Mouse (Mus musculus): ENCODE results near the gene Padi6.

Padi6 gene

GRCm38 (mm10) chr4:140708297-140708927, 34.0 kb downstream of the Padi6 start:
- no peak for DNase-seq (ENCODE audit: low read depth, low spot score)

- DNase-seq (ENCODE audit: low read depth, low spot score) = no peak
These were observed 34.8 kb downstream of the Padi6 start for GRCm38 (mm10) chr4:140707615-140708014.

GRCm38 (mm10) chr4:140704166-140704565, 38.3 kb downstream of the Padi6 start:
- no peak for DNase-seq (ENCODE audit: low read depth, low spot score)

GRCm38 (mm10) chr4:140703636-140704035, 38.8 kb downstream of the Padi6 start:
- DNase-seq (ENCODE audit: low read depth, low spot score) = peak; percentile 96

GRCm38 (mm10) chr4:140702611-140703327, 39.7 kb downstream of the Padi6 start:
- peak; percentile 66 for DNase-seq (ENCODE audit: low read depth, low spot score)

GRCm38 (mm10) chr4:140701716-140702561, 40.5 kb downstream of the Padi6 start:
- no peak for DNase-seq (ENCODE audit: low read depth, low spot score)

GRCm38 (mm10) chr4:140701049-140701715, 41.3 kb downstream of the Padi6 start:
- DNase-seq (ENCODE audit: low read depth, low spot score) = peak; percentile 88

- DNase-seq (ENCODE audit: low read depth, low spot score) = no peak
These were observed 42.0 kb downstream of the Padi6 start, which contains the start of gene Rcc2 for GRCm38 (mm10) chr4:140700269-140701018. Gene Rcc2, plus strand, starts transcription at chr4:140700541.

GRCm38 (mm10) chr4:140699441-140700127, 42.9 kb downstream of the Padi6 start:
- DNase-seq (ENCODE audit: low read depth, low spot score) = peak; percentile 85

- DNase-seq (ENCODE audit: low read depth, low spot score) = no peak
These were observed 46.5 kb downstream of the Padi6 start for GRCm38 (mm10) chr4:140695675-140696585.

- DNase-seq (ENCODE audit: low read depth, low spot score) = no peak
These were observed 47.3 kb downstream of the Padi6 start for GRCm38 (mm10) chr4:140695146-140695545.

- DNase-seq (ENCODE audit: low read depth, low spot score) = peak; percentile 79
These were observed 47.8 kb downstream of the Padi6 start for GRCm38 (mm10) chr4:140694551-140695060.

GRCm38 (mm10) chr4:140693513-140693912, 48.9 kb downstream of the Padi6 start:
- DNase-seq (ENCODE audit: low read depth, low spot score) = peak; percentile 44

GRCm38 (mm10) chr4:140691481-140691880, 51.0 kb downstream of the Padi6 start:
- peak; percentile 68 for DNase-seq (ENCODE audit: low read depth, low spot score)

GRCm38 (mm10) chr4:140689873-140690655, 52.4 kb downstream of the Padi6 start:
- DNase-seq (ENCODE audit: low read depth, low spot score) = peak; percentile 86

GRCm38 (mm10) chr4:140688826-140689425, 53.5 kb downstream of the Padi6 start:
- DNase-seq (ENCODE audit: low read depth, low spot score) = peak; percentile 91

GRCm38 (mm10) chr4:140688044-140688825, 54.2 kb downstream of the Padi6 start:
- peak; percentile 97 for DNase-seq (ENCODE audit: low read depth, low spot score)

All from R1 (cell line).